Mouse (Mus musculus): ENCODE measurements around the gene Mier1. TPM values are rescaled to one million over a fixed set of nuclear protein-coding genes. Genes with fewer than 3 reads are reported as not detected.
A peak's percentile ranks its signal among the peaks of the same experiment; 100 is the strongest.

Gene Mier1
- total and polyA plus RNA-seq, 2 experiments from 2014 or later = 32.6 to 43.6 TPM

DNA sequence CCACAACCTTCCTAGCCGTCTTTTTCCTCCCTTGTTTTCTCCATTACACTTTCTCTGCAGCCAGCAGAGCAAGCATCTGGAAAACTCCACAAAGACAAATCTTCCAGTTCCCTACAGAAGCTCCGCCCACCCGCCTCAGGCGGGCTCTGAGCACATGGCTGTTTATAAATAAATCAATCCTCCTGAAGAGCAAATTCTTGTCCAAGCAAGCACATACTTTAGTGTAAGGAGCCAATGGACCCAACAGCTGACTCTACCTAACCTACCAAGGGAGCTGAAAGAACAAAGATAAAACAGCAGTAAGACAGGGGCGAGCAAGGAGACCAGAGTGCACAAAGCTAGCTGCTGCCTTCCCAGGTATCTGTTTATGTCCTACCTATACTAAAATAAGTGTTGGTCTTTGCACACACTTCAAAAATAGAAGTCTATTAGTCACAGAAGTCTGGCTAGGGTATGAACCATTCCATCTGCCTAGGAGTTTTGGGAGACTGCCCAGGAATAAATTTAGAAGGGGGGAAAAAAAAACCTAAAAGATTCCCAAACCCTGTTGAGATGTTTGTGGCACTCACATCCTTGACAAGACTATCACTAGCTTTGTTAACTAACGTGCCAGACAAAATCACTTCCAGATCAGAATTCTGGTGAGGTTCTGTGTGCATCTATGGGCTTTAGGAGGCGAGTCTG is 64.6 kb downstream of the Mier1 start:
- Histone ChIP-seq H3K36me3 (ENCODE audit: insufficient read depth) (peaks cover 14% of the 10 kb centered on the region; the same call in 1 of the 2 replicates), H3K9me3 (ENCODE audit: low read length) (no peaks in the 10 kb centered on the region), H3K4me3 (ENCODE audit: low read depth, low read length) (no peak overlapping the region), H3K4me2 (ENCODE audit: low read depth) (no peak overlapping the region), H3K27me3 (ENCODE audit: insufficient read depth, low read length) (no peaks in the 10 kb centered on the region), H3K4me1 (ENCODE audit: insufficient read depth) (no peaks in the 10 kb centered on the region), H3K27ac (ENCODE audit: low read depth, low read length) (no peak overlapping the region), H3K9ac (no peak overlapping the region)
- DNase-seq (peak; percentile 13), ATAC-seq (no peak)
- TF ChIP-seq CTCF (IDR thresholded peaks at IDR 0.05; ENCODE audit: low read depth) = no peak
- WGBS = 78% methylated on average over 7 of the region's 7 CpGs

- Histone ChIP-seq H3K9me3 (ENCODE audit: low read length) (no peaks in the 10 kb centered on the region), H3K4me2 (ENCODE audit: low read depth) (no peak overlapping the region), H3K27ac (ENCODE audit: low read depth, low read length) (no peak overlapping the region), H3K36me3 (ENCODE audit: insufficient read depth) (peaks cover 21% of the 10 kb centered on the region; the same call in 1 of the 2 replicates), H3K4me1 (ENCODE audit: insufficient read depth) (no peaks in the 10 kb centered on the region), H3K9ac (no peak overlapping the region), H3K4me3 (ENCODE audit: low read depth, low read length) (no peak overlapping the region), H3K27me3 (ENCODE audit: insufficient read depth, low read length) (no peaks in the 10 kb centered on the region)
- 37% methylated on average over 3 of the region's 3 CpGs for WGBS
- ATAC-seq (no peak), DNase-seq (no peak)
- no peak for TF ChIP-seq CTCF (IDR thresholded peaks at IDR 0.05; ENCODE audit: low read depth)
Observed at GRCm38 (mm10) chr4:103179581-103179980, 65.4 kb downstream of the Mier1 start.

GRCm38 (mm10) chr4:103180300-103180888 is 66.2 kb downstream of the Mier1 start:
- H3K9ac ChIP-seq = no peak overlapping the region
- H3K4me2 ChIP-seq (ENCODE audit: low read depth) = no peak overlapping the region
- DNase-seq (no peak), ATAC-seq (no peak)
- H3K9me3 ChIP-seq (ENCODE audit: low read length) = no peaks in the 10 kb centered on the region
- H3K27ac ChIP-seq (ENCODE audit: low read depth, low read length) = no peak overlapping the region
- H3K27me3 ChIP-seq (ENCODE audit: insufficient read depth, low read length) = no peaks in the 10 kb centered on the region
- H3K4me1 ChIP-seq (ENCODE audit: insufficient read depth) = no peaks in the 10 kb centered on the region
- 24% methylated on average over 8 of the region's 8 CpGs for WGBS
- H3K36me3 ChIP-seq (ENCODE audit: insufficient read depth) = peaks cover 21% of the 10 kb centered on the region; the same call in 1 of the 2 replicates
- TF ChIP-seq CTCF (IDR thresholded peaks at IDR 0.05; ENCODE audit: low read depth) = no peak
- no peak overlapping the region for H3K4me3 ChIP-seq (ENCODE audit: low read depth, low read length)

- Histone ChIP-seq H3K4me3 (ENCODE audit: low read depth, low read length) (no peak overlapping the region), H3K36me3 (ENCODE audit: insufficient read depth) (peaks cover 24% of the 10 kb centered on the region), H3K9me3 (ENCODE audit: low read length) (no peaks in the 10 kb centered on the region), H3K9ac (no peak overlapping the region), H3K4me2 (ENCODE audit: low read depth) (no peak overlapping the region), H3K4me1 (ENCODE audit: insufficient read depth) (no peaks in the 10 kb centered on the region), H3K27ac (ENCODE audit: low read depth, low read length) (no peak overlapping the region), H3K27me3 (ENCODE audit: insufficient read depth, low read length) (no peaks in the 10 kb centered on the region)
- TF ChIP-seq CTCF (IDR thresholded peaks at IDR 0.05; ENCODE audit: low read depth) = no peak
- ATAC-seq (no peak), DNase-seq (no peak)
- WGBS = 86% methylated on average over 8 of the region's 8 CpGs
Observed at GRCm38 (mm10) chr4:103188786-103189640, 74.8 kb downstream of the Mier1 start.

- no peaks in the 10 kb centered on the region for H3K9me3 ChIP-seq (ENCODE audit: low read length)
- H3K9ac ChIP-seq = no peak overlapping the region
- H3K27me3 ChIP-seq (ENCODE audit: insufficient read depth, low read length) = no peaks in the 10 kb centered on the region
- peaks cover 16% of the 10 kb centered on the region for H3K36me3 ChIP-seq (ENCODE audit: insufficient read depth)
- no peaks in the 10 kb centered on the region for H3K4me1 ChIP-seq (ENCODE audit: insufficient read depth)
- no peak; the same call in 1 of the 2 replicates for TF ChIP-seq CTCF (IDR thresholded peaks at IDR 0.05; ENCODE audit: low read depth)
- ATAC-seq (no peak), DNase-seq (no peak)
- H3K27ac ChIP-seq (ENCODE audit: low read depth, low read length) = no peak overlapping the region
- H3K4me3 ChIP-seq (ENCODE audit: low read depth, low read length) = no peak overlapping the region
- WGBS = 89% methylated on average over 2 of the region's 2 CpGs
- no peak overlapping the region for H3K4me2 ChIP-seq (ENCODE audit: low read depth)
Observed at GRCm38 (mm10) chr4:103192421-103192820, 78.2 kb downstream of the Mier1 start.

DNA sequence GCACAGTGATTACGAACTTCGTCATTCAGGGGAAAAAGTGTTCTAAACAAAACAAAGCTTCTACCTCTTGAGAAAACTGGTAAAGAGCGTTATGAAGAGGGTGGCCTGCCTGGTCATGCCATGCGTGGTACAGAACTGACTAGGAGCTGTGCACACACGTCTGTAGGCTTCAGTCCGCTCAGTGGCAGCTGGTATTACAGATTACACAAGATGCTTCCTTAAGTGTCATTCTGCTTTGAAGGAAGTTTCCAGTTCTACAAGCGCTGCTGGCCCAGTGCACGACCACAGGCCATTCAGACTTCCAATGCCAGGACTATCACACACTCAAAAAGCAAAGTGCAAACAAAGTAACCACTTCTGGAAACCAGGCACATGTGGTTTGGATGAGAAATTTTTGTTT is 83.2 kb downstream of the Mier1 start:
- Histone ChIP-seq H3K36me3 (ENCODE audit: insufficient read depth) (peaks cover 10% of the 10 kb centered on the region), H3K9me3 (ENCODE audit: low read length) (no peaks in the 10 kb centered on the region), H3K4me2 (ENCODE audit: low read depth) (no peak overlapping the region), H3K4me3 (ENCODE audit: low read depth, low read length) (no peak overlapping the region), H3K9ac (no peak overlapping the region), H3K27ac (ENCODE audit: low read depth, low read length) (no peak overlapping the region), H3K4me1 (ENCODE audit: insufficient read depth) (no peaks in the 10 kb centered on the region), H3K27me3 (ENCODE audit: insufficient read depth, low read length) (no peaks in the 10 kb centered on the region)
- TF ChIP-seq CTCF (IDR thresholded peaks at IDR 0.05; ENCODE audit: low read depth) = no peak
- DNase-seq (no peak), ATAC-seq (no peak)
- 82% methylated on average over 8 of the region's 8 CpGs for WGBS

- H3K4me2 ChIP-seq (ENCODE audit: low read depth) = no peak overlapping the region
- 35% methylated on average over 4 of the region's 4 CpGs for WGBS
- H3K4me3 ChIP-seq (ENCODE audit: low read depth, low read length) = no peak overlapping the region
- H3K4me1 ChIP-seq (ENCODE audit: insufficient read depth) = no peaks in the 10 kb centered on the region
- no peak overlapping the region for H3K27ac ChIP-seq (ENCODE audit: low read depth, low read length)
- no peaks in the 10 kb centered on the region for H3K9me3 ChIP-seq (ENCODE audit: low read length)
- no peaks in the 10 kb centered on the region for H3K27me3 ChIP-seq (ENCODE audit: insufficient read depth, low read length)
- H3K9ac ChIP-seq = no peak overlapping the region
- H3K36me3 ChIP-seq (ENCODE audit: insufficient read depth) = peaks cover 10% of the 10 kb centered on the region
- DNase-seq = no peak
- ATAC-seq = no peak
- no peak for TF ChIP-seq CTCF (IDR thresholded peaks at IDR 0.05; ENCODE audit: low read depth)
Observed at GRCm38 (mm10) chr4:103199086-103199485, 84.9 kb downstream of the Mier1 start.

Data from forebrain, postnatal 0 days (tissue).